1 mouse cellular context compared by ENCODE assay signal in the genomic region with DNA sequence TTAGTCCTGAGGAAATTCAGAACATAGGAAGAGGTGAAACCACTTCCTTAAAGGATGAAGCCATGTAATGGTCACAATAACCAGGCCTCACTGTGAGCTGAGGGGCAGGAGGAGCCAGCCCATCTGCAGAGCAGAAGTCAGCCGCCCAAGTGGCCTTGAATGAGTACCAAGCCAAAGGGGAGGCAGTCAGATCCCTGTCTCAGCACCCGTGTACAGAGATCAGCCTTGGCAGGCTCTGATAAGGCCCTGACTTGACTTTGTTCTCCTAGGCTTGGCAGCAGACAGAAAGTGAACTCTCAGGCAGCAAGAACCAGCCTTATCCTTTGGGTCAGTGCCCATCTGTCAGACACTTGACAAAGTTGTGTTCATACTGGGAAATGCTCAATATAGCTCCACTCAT.
TF ChIP-seq lines count a peak whose summit lies in the region.

No protein-coding gene starts in this region.

TF ChIP-seq in MEL, 35 proteins besides CTCF, POLR2A, EP300 and RAD21 (continued from another document):
- TF ChIP-seq GATA1 (IDR thresholded peaks at IDR 0.05; ENCODE audit: low read depth, low read length) (peak; percentile 79), MEF2A (IDR thresholded peaks at IDR 0.05; ENCODE audit: extremely low read depth, insufficient replicate concordance, low read depth, low read length, poor library complexity, severe bottlenecking) (peak; percentile 16; the same call in 1 of the 2 replicates), CHD2 (IDR thresholded peaks at IDR 0.05; ENCODE audit: low read length) (no peak), ZNF384 (IDR thresholded peaks at IDR 0.05; ENCODE audit: low read depth, low read length) (no peak), MYB (IDR thresholded peaks at IDR 0.05; ENCODE audit: low read depth, low read length) (no peak), UBTF (IDR thresholded peaks at IDR 0.05; ENCODE audit: borderline replicate concordance, insufficient read depth, low read depth, low read length) (peak; percentile 95; the same call in 1 of the 2 replicates), TAL1 (IDR thresholded peaks at IDR 0.05; ENCODE audit: low read length) (peak; percentile 51), GABPA (IDR thresholded peaks at IDR 0.05; ENCODE audit: low read depth, low read length) (no peak), MAX (IDR thresholded peaks at IDR 0.05; ENCODE audit: low read length) (no peak), CHD1 (IDR thresholded peaks at IDR 0.05; ENCODE audit: low read depth, low read length) (no peak), ZMIZ1 (IDR thresholded peaks at IDR 0.05; ENCODE audit: low read depth, low read length) (no peak)
